Mouse (Mus musculus): ENCODE data around the gene 4930451I11Rik.

Gene 4930451I11Rik

GRCm38 (mm10) chr7:126831539-126831938, at the start of gene 4930451I11Rik:
Gene 4930451I11Rik (minus strand): TSS chr7:126831639.
- DNase-seq (ENCODE audit: low spot score): no peak

- DNase-seq (ENCODE audit: low spot score): no peak
Observed at GRCm38 (mm10) chr7:126881040-126881439, 49.6 kb upstream of the 4930451I11Rik start.

GRCm38 (mm10) chr7:126877239-126877638, 45.8 kb upstream of the 4930451I11Rik start:
- no peak for DNase-seq (ENCODE audit: low spot score)

- DNase-seq (ENCODE audit: low spot score): no peak
Observed at GRCm38 (mm10) chr7:126870520-126870891, 39.1 kb upstream of the 4930451I11Rik start.

- no peak for DNase-seq (ENCODE audit: low spot score)
Observed at GRCm38 (mm10) chr7:126869780-126870519, 38.5 kb upstream of the 4930451I11Rik start.

GRCm38 (mm10) chr7:126868003-126868402, 36.6 kb upstream of the 4930451I11Rik start:
- DNase-seq (ENCODE audit: low spot score): no peak

- no peak for DNase-seq (ENCODE audit: low spot score)
Observed at GRCm38 (mm10) chr7:126867534-126867933, 36.1 kb upstream of the 4930451I11Rik start.

GRCm38 (mm10) chr7:126863791-126864190, 32.4 kb upstream of the 4930451I11Rik start:
- DNase-seq (ENCODE audit: low spot score): no peak

- peak; percentile 90 for DNase-seq (ENCODE audit: low spot score)
Observed at GRCm38 (mm10) chr7:126862147-126862784, 30.8 kb upstream of the 4930451I11Rik start, which contains the start of gene Ino80e. Gene Ino80e (minus strand): TSS chr7:126862377.

- DNase-seq (ENCODE audit: low spot score): peak; percentile 88
Observed at GRCm38 (mm10) chr7:126861429-126862130, 30.1 kb upstream of the 4930451I11Rik start, which contains the start of gene Hirip3. Gene Hirip3 (plus strand): TSS chr7:126861972.

- no peak for DNase-seq (ENCODE audit: low spot score)
Observed at GRCm38 (mm10) chr7:126860987-126861386, 29.5 kb upstream of the 4930451I11Rik start.

- peak; percentile 49 for DNase-seq (ENCODE audit: low spot score)
Observed at GRCm38 (mm10) chr7:126856741-126857420, 25.4 kb upstream of the 4930451I11Rik start.

GRCm38 (mm10) chr7:126855641-126856040, 24.2 kb upstream of the 4930451I11Rik start:
- DNase-seq (ENCODE audit: low spot score): no peak

- no peak for DNase-seq (ENCODE audit: low spot score)
Observed at GRCm38 (mm10) chr7:126853454-126853853, 22.0 kb upstream of the 4930451I11Rik start.

GRCm38 (mm10) chr7:126851192-126851591, 19.8 kb upstream of the 4930451I11Rik start:
- no peak for DNase-seq (ENCODE audit: low spot score)

- no peak for DNase-seq (ENCODE audit: low spot score)
Observed at GRCm38 (mm10) chr7:126850161-126850560, 18.7 kb upstream of the 4930451I11Rik start.

- no peak for DNase-seq (ENCODE audit: low spot score)
Observed at GRCm38 (mm10) chr7:126848794-126849193, 17.4 kb upstream of the 4930451I11Rik start.

GRCm38 (mm10) chr7:126847421-126848398, 16.3 kb upstream of the 4930451I11Rik start:
- DNase-seq (ENCODE audit: low spot score): peak; percentile 12

- no peak for DNase-seq (ENCODE audit: low spot score)
Observed at GRCm38 (mm10) chr7:126847116-126847420, 15.6 kb upstream of the 4930451I11Rik start, which contains the start of gene Doc2a. Gene Doc2a (plus strand): TSS chr7:126847416.

- no peak for DNase-seq (ENCODE audit: low spot score)
Observed at GRCm38 (mm10) chr7:126845516-126845915, 14.1 kb upstream of the 4930451I11Rik start.

- DNase-seq (ENCODE audit: low spot score): no peak
Observed at GRCm38 (mm10) chr7:126843276-126843675, 11.8 kb upstream of the 4930451I11Rik start.
